Mouse (Mus musculus) gastrocnemius, postnatal 25 days (tissue): ENCODE measurements at regions not wholly inside any gene's neighbourhood (a gene's known extent, or its start where the extent isn't known, plus 50 kb on each side); places are given as distances from the start of the nearest gene placed in this dataset.

Experiments used
- DNase-seq: peaks from one replicate; pipeline ENCODE4 v3.0.0; 2022

DNA sequence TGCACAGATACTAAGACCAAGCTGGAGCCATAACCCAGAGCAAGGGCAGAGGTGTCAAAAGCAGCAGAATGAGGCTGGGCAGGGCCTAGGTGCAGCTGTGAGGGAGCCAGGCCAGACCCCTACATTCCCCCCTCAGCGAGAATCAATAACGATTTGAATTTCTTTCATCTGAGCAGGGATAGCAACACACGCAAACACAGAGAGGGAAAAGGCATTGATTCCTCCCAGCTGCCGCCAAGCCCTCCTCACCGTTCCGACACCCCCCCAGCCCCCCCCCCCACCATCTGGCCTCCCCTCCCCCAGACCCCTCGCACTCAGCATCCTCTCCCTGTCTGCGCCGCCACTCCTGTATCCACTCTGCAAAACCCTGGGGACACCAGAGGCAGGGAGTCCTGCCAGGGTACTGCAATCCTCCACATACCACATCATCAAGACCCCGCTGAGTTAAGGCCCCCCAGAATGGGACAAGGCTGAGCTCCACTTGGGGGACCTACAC is 166.9 kb downstream of the 3100002H09Rik start:
- DNase-seq, result no peak

DNA sequence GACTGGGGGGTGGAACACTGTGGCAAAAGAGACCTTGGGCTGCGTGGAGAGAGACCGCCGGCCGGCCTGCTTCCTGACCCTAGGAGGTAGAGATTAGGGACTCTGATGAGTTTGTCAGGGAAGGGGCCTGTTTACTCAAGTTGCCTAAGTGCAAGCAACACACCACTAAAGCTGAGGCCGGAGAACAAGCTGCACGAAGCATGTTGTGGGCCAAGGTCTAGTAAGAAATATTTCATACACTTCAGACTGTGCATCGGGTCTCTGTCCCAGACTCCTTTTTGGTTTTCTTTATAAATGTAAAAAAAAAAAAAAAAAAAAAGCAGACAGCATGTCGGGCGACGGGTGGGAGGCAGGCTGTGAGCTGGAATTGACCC is 167.5 kb downstream of the 3100002H09Rik start:
- DNase-seq, result no peak

DNA sequence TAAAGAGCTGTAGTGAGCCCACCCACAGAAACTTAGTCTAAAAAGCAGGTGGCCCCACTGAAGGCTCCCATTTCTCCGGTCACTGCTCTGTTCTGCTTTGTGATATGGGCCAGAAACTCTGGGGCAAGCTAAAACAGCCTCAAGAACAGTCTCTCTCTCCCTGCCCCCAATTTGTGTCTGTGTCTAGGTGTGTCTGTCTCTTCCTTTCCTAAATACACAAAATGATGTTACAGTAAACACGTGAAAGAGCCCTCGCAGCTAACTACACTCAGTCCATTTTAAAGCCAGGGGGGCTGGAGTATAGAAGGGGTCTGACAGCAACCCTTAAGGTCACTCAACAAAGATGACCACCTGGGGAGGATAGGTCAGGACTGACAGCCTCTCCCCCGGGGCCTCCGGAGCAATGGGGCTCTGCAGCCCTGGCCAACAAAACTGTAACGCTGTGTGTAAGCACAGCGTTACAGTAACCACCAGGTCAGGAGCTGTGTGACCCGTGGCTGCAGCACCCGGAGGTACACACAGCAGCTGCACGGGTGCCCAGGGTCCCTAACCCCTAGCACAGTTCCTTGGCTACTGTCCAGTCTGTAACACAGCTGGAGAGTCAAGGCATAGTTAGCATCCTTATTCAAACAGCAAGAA is 168.0 kb downstream of the 3100002H09Rik start:
- DNase-seq, result no peak

DNA sequence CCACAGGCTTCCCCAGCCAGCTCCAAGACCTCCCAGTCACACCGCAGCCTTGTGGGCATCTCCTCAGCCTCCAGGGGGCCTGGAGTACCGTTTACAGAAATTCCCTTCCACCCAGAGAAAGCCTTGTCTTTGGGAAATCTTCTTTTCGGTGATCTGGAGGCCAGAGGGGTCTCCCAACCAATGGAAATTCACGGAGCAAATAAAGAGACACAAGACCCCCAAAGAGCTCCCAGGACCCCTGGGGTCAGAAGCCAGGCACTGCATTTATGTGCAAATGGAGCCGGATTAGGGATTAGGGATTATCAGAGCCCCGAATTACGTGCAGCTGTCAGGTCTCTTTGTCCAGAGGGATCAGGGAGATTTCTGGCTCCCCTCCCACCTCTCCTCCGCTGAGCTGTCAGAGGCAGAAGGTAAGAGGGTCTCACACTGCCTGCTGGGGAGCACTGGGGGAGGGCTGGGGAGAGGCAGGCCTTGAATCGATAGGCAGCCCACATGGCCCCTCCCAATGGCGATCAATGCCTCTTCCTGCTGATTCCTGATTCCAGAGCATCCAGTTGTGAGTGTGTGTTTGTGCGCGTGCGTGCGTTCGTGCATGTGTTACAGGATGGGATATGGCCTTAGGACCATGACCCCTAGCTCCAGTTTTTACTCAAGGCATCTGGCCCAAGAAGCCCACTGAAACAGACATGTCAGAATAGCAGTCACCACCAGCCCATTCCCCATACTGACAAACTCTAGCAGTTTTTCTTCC is 168.7 kb downstream of the 3100002H09Rik start:
- no peak for DNase-seq

DNA sequence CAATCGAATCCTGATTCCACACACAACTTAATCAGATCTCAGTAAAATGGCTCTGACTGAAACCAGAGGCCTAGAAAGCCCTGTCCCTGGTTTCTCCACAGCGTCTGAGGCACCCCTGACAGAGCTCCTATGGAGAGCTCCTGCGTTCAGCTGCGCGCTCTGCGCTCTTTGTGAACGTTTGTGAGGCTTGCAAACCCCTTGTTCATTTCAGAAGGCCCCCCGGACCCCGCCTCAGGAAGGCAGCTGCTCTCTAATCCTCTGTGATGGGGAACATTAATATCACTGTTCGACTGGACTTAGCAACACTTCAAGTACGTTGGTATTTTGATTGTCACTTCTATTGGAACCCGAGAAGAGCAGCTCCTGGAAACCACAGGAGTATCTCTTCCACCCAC is 175.6 kb downstream of the 3100002H09Rik start:
- no peak for DNase-seq

DNA sequence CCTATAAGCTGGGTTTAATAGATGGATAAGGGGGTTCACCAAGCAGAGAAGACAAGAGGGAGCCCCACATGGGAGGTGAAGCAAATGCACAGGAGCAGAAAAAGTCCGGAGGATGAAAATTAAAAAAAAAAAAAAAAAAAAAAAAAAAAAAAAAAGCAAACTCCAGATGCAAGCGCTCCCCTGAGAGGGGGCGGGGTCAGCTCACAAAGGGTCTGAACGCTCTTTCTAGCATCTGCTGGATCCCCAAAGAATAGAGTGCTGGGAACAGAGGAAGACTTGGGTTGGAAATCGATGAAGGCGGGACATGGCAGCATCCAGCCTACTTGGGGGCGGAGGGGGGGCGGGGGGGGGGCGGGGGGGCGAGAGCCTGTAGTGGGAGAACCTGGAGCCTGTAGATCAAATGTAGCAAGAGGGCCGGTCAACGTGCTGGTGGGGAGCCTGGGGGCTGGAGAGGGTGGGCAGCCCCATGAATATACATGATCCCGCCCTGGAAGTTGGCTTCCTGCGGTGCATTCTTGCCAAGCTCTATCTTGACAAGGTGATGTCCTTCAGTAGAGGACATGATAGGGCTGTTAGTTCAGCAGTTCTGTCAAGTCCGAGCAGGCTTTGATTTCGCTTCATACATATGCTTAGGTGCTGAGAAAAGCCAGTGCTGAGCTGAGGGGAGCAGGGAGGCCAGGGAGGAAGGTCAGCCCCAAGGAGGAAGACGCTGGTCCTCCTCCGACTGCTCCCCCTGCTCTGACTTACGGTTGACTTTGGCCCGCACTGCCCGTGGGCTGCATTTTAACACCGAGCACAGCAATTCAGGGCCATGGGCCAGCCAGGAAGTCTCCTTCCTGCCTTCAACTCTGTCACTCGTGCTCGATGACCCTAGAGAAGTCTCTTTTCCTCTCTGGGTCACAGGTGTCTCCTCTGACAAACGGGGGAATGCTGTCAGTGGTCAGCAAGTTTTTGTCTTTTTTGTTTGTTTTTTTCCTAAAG is 176.3 kb downstream of the 3100002H09Rik start:
- DNase-seq, result no peak

DNA sequence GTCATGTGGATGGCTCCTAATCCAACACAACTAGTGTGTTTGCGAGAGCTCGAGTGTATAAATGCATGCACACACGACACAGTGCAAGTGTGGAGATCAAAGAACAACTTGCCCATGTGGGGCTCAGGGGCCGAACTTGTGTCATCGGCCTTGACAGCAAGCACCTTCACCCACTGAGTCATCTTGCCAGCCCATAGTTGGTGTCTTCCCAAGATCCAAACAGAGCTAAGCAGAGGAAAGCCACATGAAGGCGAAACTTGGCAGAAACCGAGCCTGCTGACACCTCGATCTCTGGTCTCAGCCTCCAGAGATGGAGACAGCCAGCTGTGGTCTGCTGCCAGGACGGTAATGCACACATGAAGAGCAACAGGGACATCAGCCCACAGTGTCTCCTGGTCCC is 177.1 kb downstream of the 3100002H09Rik start:
- DNase-seq, result no peak

DNA sequence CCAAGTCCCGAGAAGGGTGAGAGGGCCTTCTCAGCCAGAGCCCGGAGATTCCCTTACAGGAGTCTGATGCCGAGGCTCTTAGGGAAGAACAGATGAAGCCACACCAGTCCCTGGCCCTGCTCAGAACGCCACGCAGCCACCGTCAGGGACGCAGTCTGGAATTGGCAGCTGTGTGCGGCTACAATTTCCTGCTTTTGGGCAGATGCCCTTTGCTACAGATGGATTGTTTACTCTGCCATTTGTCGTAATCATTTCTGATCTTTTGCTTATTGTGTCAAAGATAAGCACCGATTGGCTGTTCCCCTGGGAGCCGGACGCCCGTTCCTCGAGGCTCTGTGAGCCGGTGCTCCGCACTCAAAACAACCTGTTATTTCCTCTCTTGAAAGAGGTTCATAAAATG is 179.4 kb downstream of the 3100002H09Rik start:
- no peak for DNase-seq

DNA sequence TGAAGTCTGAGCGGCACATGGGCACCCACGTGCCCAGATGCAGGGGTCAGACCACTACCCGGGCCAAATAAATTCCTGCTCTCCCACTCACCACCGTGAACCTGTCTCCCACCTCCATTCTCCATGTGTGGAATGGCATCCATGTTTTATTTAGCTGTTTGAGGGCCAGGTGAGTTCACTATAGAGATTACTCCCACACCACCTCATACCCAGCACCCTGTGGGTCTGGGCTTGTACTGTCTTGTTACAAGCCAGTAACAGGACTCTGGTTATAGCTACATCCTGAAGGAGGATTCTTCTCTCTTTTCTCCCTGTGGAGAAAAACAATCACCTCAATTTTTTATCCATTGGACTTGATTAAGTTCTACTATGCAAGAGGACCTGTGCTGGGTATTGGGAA is 181.8 kb downstream of the 3100002H09Rik start:
- DNase-seq, result no peak

DNA sequence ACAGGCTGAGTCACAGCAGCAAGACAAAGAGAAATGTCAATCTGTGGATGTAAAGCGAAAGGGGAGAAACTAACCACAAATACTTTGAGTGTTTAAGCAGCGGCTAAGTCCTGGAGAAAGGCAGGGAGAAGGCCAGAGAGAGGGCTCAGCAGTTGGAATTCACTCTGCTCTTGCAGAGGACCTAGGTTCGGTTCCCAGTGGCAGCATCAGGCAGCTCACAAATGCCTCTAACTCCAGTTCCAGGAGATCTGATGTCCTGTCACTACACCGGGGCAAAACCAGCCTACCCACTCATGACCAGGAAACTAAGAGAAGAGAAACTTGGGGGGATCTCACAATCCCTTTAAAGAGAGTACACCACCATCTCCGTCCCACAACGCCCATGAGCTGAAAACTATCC is 188.2 kb downstream of the 3100002H09Rik start:
- no peak for DNase-seq

DNA sequence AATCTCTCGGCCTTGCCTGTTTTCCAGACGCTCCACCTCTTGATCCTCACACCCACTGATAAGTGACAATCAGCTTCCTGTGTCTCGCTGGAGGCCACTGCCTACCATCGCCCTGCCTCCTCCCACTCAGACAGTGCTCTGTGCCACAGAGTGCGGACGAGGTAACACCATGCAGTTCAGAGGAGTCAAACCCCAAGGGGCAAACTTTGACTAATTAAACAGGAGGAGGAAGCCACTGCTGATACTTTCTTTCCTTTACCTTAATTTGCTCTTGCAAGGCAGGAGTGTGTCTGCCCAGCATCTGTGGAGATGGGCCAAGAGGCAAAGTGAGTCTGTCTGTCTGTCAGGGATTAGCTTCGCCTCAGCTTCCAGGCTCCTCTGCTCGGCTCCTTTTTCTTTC is 192.2 kb downstream of the 3100002H09Rik start:
- no peak for DNase-seq

DNA sequence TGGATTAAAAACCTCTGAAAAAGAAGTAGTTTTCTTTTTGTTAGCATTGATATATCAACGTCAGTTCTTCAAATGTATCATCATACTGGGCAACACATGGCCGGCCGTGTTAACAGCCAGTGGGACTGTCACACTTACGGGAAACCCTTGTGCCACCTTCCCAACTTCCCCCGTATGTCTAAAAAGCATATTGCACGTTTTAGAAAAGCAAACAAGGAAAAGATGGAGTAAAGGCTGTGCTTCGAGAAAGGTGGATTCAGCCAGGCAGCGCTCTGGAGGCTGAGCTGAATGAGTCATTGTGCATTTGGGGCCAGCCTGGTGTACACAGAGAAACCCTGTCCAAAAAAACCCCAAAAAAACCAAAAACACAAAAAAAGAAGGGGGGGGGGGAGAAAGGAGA is 193.4 kb downstream of the 3100002H09Rik start:
- DNase-seq, result no peak

DNA sequence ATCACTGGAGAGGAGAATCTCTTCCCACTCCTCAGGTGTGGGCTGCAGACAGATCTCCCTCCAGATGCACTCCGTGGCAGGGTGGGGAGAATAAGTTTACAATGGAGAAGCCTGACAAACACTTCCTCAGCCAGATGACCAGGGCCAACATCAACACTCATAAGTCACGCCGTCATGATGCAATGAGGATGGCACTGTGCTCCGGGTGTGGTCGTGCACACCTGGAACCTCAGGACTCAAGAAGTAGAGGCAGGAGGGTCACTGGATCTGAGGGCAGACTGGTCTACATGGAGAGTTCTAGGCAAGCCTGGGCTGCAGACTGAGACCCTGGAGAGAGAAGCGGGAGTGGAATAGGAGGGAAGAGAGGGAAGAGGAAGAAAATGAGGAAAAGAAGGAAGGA is 194.3 kb downstream of the 3100002H09Rik start:
- DNase-seq, result no peak

DNA sequence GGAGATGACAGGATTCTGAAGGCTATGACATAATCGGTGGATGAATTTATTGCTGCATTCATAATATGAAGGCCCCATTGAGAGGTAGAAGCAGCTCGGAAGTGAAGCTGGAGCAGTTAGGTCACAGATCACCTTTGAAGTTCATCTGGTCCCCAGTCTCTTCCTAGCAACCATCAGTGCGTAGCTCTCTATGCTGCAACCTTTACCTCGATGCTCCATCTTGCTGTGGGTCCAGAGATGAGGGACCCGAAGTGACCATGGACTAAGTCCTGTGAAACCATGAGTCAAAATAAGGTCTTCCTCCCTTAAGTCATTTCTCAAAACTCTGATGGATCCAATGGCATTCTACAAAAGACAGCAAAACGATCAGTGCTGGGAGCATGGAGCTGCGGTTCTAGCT is 196.2 kb downstream of the 3100002H09Rik start:
- DNase-seq, result no peak

DNA sequence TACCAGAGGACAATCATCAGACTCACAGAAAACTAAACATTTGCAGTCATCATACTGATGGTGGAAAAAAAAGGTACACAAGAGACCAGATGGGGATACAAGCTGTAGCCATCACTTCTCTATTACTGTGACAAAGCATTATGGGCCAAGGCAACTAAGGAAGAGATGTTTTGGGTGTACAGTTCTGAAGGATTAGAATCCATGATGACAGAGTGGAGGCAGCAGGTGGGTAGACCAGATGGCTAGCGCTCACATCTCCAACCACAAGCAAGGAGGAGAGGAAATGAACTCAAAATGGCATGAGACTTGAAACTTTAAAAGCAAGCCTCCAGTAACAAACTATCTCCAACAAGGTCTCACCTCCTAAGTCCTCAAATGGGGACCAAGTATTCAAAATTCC is 201.3 kb downstream of the 3100002H09Rik start:
- no peak for DNase-seq

DNA sequence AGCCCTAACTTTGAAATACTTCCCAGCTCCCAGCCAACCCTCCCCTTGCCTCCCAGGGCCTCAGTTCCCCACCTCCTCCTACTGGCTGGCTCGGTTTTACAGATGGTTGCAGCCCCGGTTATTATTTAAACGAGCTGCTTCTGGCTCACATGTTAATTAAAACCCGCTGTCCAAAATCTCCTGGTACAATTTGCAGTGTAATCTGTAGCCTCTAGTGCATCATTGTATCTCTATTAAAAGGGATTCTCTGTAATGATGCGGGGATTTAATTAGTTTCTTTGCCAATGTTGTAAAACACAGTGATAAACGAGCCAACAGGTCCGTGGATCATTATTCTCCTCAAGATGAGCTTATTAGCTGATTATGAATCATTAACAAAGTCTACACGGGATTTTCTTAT is 208.5 kb downstream of the 3100002H09Rik start:
- DNase-seq, result no peak

DNA sequence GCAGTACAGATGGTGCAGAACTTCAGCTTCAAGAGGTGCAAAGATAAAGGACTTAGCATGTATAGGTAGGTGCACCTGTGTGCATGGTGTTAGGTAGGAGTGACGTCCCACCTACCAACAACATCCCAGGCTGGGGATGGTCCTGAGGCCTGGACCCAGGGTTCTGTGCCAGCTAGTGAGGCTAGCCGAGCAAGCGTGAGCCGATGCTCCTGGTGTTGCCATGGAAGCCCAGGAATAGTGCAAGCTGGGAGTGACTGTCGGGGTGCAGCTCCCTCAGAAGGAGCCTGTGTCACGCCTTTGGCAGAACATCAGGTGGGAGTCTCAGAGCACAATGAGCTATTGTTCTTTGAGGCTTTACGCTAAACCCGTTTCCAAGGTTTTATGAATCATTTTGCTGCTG is 209.9 kb downstream of the 3100002H09Rik start:
- DNase-seq, result no peak

DNA sequence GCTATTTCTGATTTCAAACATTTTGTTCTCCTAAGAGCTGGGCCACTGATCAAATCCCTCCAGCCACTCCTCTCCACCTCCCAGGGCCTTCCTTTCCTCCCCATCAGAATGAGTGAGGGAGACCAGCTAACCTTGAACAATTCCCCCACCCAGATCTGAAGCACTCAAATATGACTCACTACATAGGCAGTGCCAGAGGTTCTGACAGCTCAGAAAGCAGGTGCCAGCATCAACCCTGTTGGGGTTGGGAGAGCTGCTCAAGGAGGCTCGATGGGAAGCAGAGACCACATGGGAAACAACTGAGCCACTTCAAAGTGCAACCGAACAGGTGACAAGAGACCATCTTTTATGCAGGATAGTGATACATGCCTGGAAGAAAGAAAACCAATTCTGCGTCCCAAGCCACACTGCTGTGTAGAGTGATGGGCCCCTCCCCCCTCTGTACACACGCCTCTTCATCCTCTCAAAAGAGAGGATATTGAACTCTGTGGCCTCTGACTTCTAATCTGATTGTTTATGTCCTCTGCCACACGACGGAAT is 210.4 kb downstream of the 3100002H09Rik start:
- no peak for DNase-seq

DNA sequence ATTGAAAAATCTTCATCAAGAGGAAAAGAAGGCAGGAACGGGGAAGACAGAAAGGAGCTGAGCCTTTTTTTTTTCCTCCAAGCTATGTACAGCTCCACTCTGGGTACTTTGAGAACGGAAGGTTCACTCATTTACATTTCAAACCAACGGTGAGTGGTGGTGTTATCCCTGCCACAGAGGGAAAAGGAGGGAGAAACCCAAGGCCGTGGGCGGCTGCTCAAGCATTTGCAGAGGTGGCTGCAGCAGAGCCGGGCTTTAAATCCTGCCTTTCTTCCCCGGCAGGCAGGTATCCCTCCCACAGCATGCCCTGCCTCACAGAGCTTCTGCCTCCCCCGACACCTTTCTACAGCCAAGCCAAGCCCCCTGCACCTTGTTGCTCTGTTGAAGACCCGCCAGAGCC is 212.2 kb downstream of the 3100002H09Rik start:
- no peak for DNase-seq

DNA sequence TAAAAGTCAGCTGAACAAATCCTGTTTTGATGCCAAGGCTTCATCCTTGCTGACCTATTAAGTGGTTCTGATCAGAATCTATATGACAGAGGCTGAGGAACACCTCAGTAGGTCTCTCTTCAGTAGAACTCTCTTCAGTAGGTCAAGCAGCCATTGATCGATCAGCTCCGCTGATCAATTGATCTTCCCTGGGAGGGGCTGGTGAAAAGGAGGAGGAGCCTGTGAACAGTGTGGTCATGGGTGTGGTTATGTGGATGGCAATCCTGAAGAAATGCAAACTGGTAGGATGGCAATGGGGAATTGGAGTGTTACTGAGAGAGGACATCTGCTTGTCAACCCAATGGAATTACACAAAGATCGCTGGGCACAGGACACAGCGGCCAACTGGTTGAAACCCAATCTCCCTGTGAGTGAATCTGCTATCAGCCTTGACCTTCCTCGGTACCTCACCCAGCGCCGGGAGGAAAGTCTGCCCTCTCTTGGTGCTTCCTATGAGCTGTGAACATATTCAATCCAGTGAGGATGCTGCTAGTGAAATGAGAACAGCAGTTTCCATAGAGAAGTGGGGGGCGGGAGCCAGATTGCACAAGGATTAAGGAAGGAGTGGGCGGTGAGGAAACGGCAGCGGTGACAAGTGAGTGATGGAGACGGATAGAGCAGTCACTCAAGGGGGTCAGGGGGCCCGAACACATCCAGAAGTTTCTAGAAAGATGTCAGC is 213.9 kb downstream of the 3100002H09Rik start:
- DNase-seq, result no peak

DNA sequence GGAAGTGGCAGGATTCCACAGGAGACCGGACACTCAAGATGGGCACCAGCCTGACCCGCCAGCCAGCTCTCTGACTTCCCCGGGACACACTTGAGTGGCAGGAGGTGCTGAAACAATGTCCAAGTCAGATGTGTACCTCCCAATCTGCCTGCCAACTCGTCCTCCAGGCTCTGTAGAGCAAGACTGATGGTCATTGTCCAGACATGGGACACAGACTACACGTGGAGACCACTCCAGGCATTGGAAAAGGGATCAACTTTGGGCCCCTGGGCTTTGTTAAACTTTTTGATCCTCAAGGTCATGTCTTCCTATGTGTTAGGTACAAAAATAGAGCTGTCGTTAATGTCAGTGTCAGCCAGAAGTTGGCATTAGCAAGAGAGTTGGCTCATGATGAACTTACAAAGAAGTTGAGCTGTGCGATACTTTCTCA is 214.6 kb downstream of the 3100002H09Rik start:
- no peak for DNase-seq
